ENCODE assay signal across 20 mouse cellular contexts in genomic region chr5:15979225-15979624, GRCm38 (mm10). TPM values are rescaled to one million over a fixed set of nuclear protein-coding genes. Genes with fewer than 3 reads are reported as not detected.
"Had no signal": no experiment of that assay in that cellular context is flagged by ENCODE, and none has a peak within 500 bp of the region (broad histone marks: within the 10 kb centered on the region; RNA-seq: fewer than 3 reads in every experiment).

No protein-coding gene starts in this region.

- H3K4me2 ChIP-seq: lung, embryonic 14.5 days; midbrain, embryonic 12.5 days; neural tube, embryonic 13.5 days; neural tube, embryonic 15.5 days had no signal

- H3K4me3 ChIP-seq: midbrain, embryonic 10.5 days; midbrain, embryonic 12.5 days; myocyte; neural tube, embryonic 13.5 days; neural tube, embryonic 15.5 days had no signal

- H3K9ac ChIP-seq: lung, embryonic 14.5 days; midbrain, embryonic 12.5 days; neural tube, embryonic 13.5 days; neural tube, embryonic 15.5 days had no signal

- H3K9me3 ChIP-seq: midbrain, embryonic 10.5 days; midbrain, embryonic 12.5 days; neural tube, embryonic 13.5 days; neural tube, embryonic 15.5 days had no signal

- H3K36me3 ChIP-seq: midbrain, embryonic 10.5 days; midbrain, embryonic 12.5 days; neural tube, embryonic 13.5 days; neural tube, embryonic 15.5 days had no signal

- H3K4me1 ChIP-seq: midbrain, embryonic 10.5 days had no signal

- ATAC-seq: midbrain, embryonic 16.5 days had no signal

- H3K27ac ChIP-seq: midbrain, embryonic 10.5 days; midbrain, embryonic 12.5 days; neural tube, embryonic 13.5 days; neural tube, embryonic 15.5 days had no signal

- DNase-seq: lung, embryonic 14.5 days; lung, postnatal 10 days; lung, postnatal 4 days; midbrain, embryonic 14.5 days; retina, postnatal 1 day; right cerebral cortex, adult 18-20 months; right cerebral cortex, postnatal 25 days; right cerebral cortex, postnatal 4 days; spleen, adult 18-20 months; thymus, adult 18-20 months; thymus, postnatal 14 days; thymus, postnatal 36 days had no signal

RNA-seq across cellular contexts. Expression of gene Cacna2d1, which starts 44.7 kb away (rescaled TPM):
- total RNA-seq: megakaryocyte, adult 5-6 weeks; megakaryocyte-erythroid progenitor cell, adult 5-6 weeks had no signal
